Mouse (Mus musculus): ENCODE results near the gene Hdac10. TPM values are rescaled to one million over a fixed set of nuclear protein-coding genes. Genes with fewer than 3 reads are reported as not detected.

The Hdac10 gene
- polyA plus RNA-seq, 1 experiment from 2014 or later: 20.3 TPM

DNA sequence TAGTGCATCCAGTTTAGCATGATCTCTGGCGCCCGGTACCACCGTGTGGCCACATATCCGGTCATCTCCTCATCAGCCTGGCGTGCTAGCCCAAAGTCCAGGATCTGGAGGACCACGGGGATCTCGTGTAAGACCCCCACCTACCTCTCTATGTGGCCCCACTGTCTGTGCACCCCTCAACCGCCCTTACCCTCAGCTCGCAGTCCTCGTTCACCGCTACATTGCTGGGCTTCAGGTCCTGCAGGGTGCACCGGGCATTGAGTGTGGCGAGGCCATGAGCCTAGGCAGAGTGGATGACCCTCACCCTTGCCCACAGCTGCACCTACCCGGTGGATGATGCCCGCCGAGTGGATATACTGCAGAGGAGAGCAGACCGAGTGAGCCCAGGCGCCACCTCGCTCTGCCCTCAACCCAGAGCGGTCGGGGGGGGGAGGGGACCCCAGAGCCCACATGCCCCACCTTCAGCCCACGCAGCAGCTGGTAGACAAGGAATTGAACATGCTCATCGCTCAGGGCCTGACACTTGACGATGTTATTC lies 17.4 kb upstream of the Hdac10 start:
- peak overlapping the region; percentile 79 for H3K4me2 ChIP-seq (ENCODE audit: low read length)
- 83% methylated on average over 24 of the region's 24 CpGs for WGBS
- no peak for ATAC-seq (ENCODE audit: low FRiP score, low TSS enrichment)
- no peak overlapping the region; the same call in 1 of the 2 replicates for H3K9ac ChIP-seq (replicated peaks; ENCODE audit: low read length)
- no peaks in the 10 kb centered on the region for H3K9me3 ChIP-seq (ENCODE audit: control insufficient read depth, low read length)
- peak overlapping the region; percentile 73 for H3K4me3 ChIP-seq (replicated peaks; ENCODE audit: low read depth, low read length)
- no peak for DNase-seq
- H3K4me1 ChIP-seq (ENCODE audit: control insufficient read depth, insufficient read depth, low read length): peaks cover 36% of the 10 kb centered on the region
- no peaks in the 10 kb centered on the region for H3K27me3 ChIP-seq (ENCODE audit: control insufficient read depth, insufficient read depth, low read length)
- H3K27ac ChIP-seq (replicated peaks; ENCODE audit: low read depth, low read length): no peak overlapping the region
- peaks cover 34% of the 10 kb centered on the region for H3K36me3 ChIP-seq (ENCODE audit: control insufficient read depth, insufficient read depth, low read length)

DNA sequence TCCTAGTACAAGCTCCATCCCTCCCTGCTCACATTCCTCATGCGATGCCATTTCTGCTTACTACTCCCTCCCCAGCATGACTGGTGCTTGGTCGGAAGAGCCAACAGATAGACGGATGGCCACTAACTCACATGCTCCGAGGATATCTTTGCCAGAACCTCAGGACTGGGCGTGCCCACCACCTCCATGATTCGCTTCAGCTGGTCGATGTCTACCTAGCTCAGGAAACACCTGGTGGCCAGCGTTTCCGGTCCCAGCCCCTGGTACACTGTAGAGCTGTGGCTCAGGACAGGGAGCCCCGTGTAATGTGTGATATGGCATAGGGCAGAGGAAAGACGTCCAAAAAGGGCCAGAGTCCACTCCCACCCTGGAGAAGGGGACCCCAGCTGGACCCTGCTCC lies 16.5 kb upstream of the Hdac10 start:
- Histone ChIP-seq H3K27ac (replicated peaks; ENCODE audit: low read depth, low read length) (no peak overlapping the region), H3K36me3 (ENCODE audit: control insufficient read depth, insufficient read depth, low read length) (peaks cover 34% of the 10 kb centered on the region), H3K4me3 (replicated peaks; ENCODE audit: low read depth, low read length) (no peak overlapping the region), H3K27me3 (ENCODE audit: control insufficient read depth, insufficient read depth, low read length) (no peaks in the 10 kb centered on the region), H3K4me2 (ENCODE audit: low read length) (no peak overlapping the region), H3K9ac (replicated peaks; ENCODE audit: low read length) (no peak overlapping the region), H3K4me1 (ENCODE audit: control insufficient read depth, insufficient read depth, low read length) (peaks cover 40% of the 10 kb centered on the region), H3K9me3 (ENCODE audit: control insufficient read depth, low read length) (no peaks in the 10 kb centered on the region)
- 94% methylated on average over 11 of the region's 11 CpGs for WGBS
- DNase-seq (no peak), ATAC-seq (ENCODE audit: low FRiP score, low TSS enrichment) (no peak)

- no peak for ATAC-seq (ENCODE audit: low FRiP score, low TSS enrichment)
- 79% methylated on average over 2 of the region's 2 CpGs for WGBS
- H3K36me3 ChIP-seq (ENCODE audit: control insufficient read depth, insufficient read depth, low read length): peaks cover 34% of the 10 kb centered on the region
- no peak overlapping the region for H3K4me3 ChIP-seq (replicated peaks; ENCODE audit: low read depth, low read length)
- no peaks in the 10 kb centered on the region for H3K27me3 ChIP-seq (ENCODE audit: control insufficient read depth, insufficient read depth, low read length)
- peaks cover 36% of the 10 kb centered on the region for H3K4me1 ChIP-seq (ENCODE audit: control insufficient read depth, insufficient read depth, low read length)
- no peak overlapping the region for H3K9ac ChIP-seq (replicated peaks; ENCODE audit: low read length)
- no peaks in the 10 kb centered on the region for H3K9me3 ChIP-seq (ENCODE audit: control insufficient read depth, low read length)
- no peak for DNase-seq
- H3K27ac ChIP-seq (replicated peaks; ENCODE audit: low read depth, low read length): no peak overlapping the region
- H3K4me2 ChIP-seq (ENCODE audit: low read length): no peak overlapping the region
Observed at GRCm38 (mm10) chr15:89143134-89143533, 14.6 kb upstream of the Hdac10 start.

- H3K27me3 ChIP-seq (ENCODE audit: control insufficient read depth, insufficient read depth, low read length): no peaks in the 10 kb centered on the region
- peaks cover 34% of the 10 kb centered on the region for H3K36me3 ChIP-seq (ENCODE audit: control insufficient read depth, insufficient read depth, low read length)
Observed at GRCm38 (mm10) chr15:89141905-89142304, 13.4 kb upstream of the Hdac10 start.

DNA sequence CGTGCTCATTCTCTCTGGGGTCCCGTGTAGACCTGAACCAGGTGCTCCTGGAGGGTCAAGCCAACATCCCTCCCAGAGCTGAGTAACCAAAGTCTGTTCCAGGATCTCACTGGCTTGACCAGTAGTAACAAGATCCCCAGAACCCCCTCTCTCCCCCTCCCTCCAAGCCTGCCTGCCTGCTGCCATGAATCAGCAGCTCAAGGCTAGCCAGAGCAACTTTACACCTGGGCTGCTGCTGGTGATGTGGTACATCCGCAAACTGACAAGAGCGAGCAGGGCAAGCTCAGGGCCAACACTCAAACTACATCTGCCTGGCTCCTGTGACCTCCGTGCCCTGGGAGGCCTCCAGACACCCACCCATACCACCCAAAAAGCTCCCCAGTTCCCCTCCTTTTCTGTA lies 12.9 kb upstream of the Hdac10 start:
- 35% methylated on average over 5 of the region's 5 CpGs for WGBS
- Histone ChIP-seq H3K27me3 (ENCODE audit: control insufficient read depth, insufficient read depth, low read length) (no peaks in the 10 kb centered on the region), H3K4me1 (ENCODE audit: control insufficient read depth, insufficient read depth, low read length) (peaks cover 19% of the 10 kb centered on the region), H3K27ac (replicated peaks; ENCODE audit: low read depth, low read length) (no peak overlapping the region), H3K9ac (replicated peaks; ENCODE audit: low read length) (no peak overlapping the region), H3K9me3 (ENCODE audit: control insufficient read depth, low read length) (no peaks in the 10 kb centered on the region), H3K36me3 (ENCODE audit: control insufficient read depth, insufficient read depth, low read length) (peaks cover 34% of the 10 kb centered on the region), H3K4me2 (ENCODE audit: low read length) (peak overlapping the region; percentile 98; the same call in 1 of the 2 replicates), H3K4me3 (replicated peaks; ENCODE audit: low read depth, low read length) (no peak overlapping the region)
- DNase-seq (no peak), ATAC-seq (ENCODE audit: low FRiP score, low TSS enrichment) (no peak)

More at GRCm38 (mm10) chr15:89141905-89142304, 13.4 kb upstream of the Hdac10 start:
- H3K9me3 ChIP-seq (ENCODE audit: control insufficient read depth, low read length): no peaks in the 10 kb centered on the region
- H3K4me2 ChIP-seq (ENCODE audit: low read length): no peak overlapping the region
- 80% methylated on average over 4 of the region's 4 CpGs for WGBS
- DNase-seq (no peak), ATAC-seq (ENCODE audit: low FRiP score, low TSS enrichment) (no peak)
- H3K27ac ChIP-seq (replicated peaks; ENCODE audit: low read depth, low read length): no peak overlapping the region
- peaks cover 24% of the 10 kb centered on the region for H3K4me1 ChIP-seq (ENCODE audit: control insufficient read depth, insufficient read depth, low read length)
- no peak overlapping the region for H3K9ac ChIP-seq (replicated peaks; ENCODE audit: low read length)
- H3K4me3 ChIP-seq (replicated peaks; ENCODE audit: low read depth, low read length): no peak overlapping the region

DNA sequence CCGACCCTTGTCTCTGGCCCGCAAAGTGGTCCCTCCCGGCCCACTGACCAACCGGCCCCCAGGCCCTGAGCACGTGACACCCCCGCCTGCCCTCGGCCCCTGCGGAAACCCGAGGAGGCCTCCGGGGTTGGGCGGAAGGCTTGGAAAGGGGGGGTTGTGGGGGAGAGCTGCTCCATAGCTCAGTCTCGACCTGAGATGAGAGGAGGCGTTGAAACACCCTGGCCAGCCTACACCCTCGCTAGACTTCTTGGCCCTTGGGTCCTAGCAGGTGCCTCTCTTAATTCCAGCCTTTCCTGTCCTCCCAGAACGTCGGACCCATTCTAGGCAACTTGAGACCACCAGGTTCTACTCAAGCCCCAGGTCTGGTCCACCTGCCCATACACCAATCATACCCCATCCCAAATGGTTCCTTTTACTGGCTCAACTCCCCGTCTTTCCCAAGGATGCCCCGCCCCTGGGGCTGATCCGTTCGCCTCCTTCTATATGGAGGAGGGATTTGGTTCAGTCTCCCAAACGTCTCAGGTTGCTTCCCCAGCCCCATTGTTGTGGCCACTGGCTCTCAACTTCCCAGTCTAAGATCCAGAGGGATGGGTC lies 12.3 kb upstream of the Hdac10 start, which contains the start of gene Mapk12:
Mapk12 (minus strand) TSS at position 45 of the 594 bp plus-strand sequence.
- Histone ChIP-seq H3K36me3 (ENCODE audit: control insufficient read depth, insufficient read depth, low read length) (peaks cover 33% of the 10 kb centered on the region), H3K9me3 (ENCODE audit: control insufficient read depth, low read length) (no peaks in the 10 kb centered on the region), H3K4me1 (ENCODE audit: control insufficient read depth, insufficient read depth, low read length) (peaks cover 18% of the 10 kb centered on the region), H3K4me3 (replicated peaks; ENCODE audit: low read depth, low read length) (peak within 1 kb of the TSS; percentile 44), H3K27me3 (ENCODE audit: control insufficient read depth, insufficient read depth, low read length) (no peaks in the 10 kb centered on the region), H3K27ac (replicated peaks; ENCODE audit: low read depth, low read length) (no peak within 1 kb of the TSS), H3K4me2 (ENCODE audit: low read length) (peak within 1 kb of the TSS; percentile 98), H3K9ac (replicated peaks; ENCODE audit: low read length) (peak within 1 kb of the TSS; percentile 58)
- under 1% methylated on average over 21 of the region's 21 CpGs for WGBS
- peak; percentile 39 for DNase-seq
- peak; percentile 59; the same call in 1 of the 2 replicates for ATAC-seq (ENCODE audit: low FRiP score, low TSS enrichment)

DNA sequence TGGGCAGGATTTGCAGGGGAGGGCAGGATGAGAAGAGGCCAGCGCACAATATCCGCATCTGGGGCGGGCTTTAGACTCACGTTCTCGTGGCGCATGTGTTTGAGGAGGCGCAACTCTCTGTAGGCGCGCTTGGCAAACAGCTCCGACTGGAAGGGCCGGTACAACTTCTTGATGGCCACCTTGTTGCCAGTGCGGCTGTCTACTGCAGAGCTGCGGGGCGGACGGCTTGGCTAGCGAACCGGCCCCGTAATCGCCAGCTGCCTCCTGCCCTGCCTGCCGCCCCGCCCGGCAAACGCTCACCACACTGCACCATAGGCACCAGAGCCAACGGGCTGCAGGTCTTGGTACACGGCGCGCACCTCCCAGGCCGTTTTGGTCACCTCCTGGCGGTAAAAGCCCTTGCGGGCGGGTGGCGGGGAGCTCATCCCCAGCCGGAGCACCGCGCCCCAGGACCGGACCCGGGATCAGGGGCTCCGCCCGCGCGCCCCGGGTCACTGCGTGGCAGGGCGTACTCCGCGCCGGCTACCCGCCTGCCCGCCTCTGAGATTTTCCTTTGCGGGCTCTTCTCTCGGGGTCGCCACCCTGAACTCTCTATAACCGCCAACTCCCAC lies 11.7 kb upstream of the Hdac10 start:
- no peak overlapping the region for H3K27ac ChIP-seq (replicated peaks; ENCODE audit: low read depth, low read length)
- peak overlapping the region; percentile 58 for H3K9ac ChIP-seq (replicated peaks; ENCODE audit: low read length)
- no peaks in the 10 kb centered on the region for H3K27me3 ChIP-seq (ENCODE audit: control insufficient read depth, insufficient read depth, low read length)
- no peaks in the 10 kb centered on the region for H3K9me3 ChIP-seq (ENCODE audit: control insufficient read depth, low read length)
- peaks cover 18% of the 10 kb centered on the region for H3K4me1 ChIP-seq (ENCODE audit: control insufficient read depth, insufficient read depth, low read length)
- under 1% methylated on average over 53 of the region's 53 CpGs for WGBS
- ATAC-seq (ENCODE audit: low FRiP score, low TSS enrichment) (peak; percentile 46; the same call in 1 of the 2 replicates), DNase-seq (peak; percentile 56)
- H3K4me2 ChIP-seq (ENCODE audit: low read length): peak overlapping the region; percentile 98
- H3K36me3 ChIP-seq (ENCODE audit: control insufficient read depth, insufficient read depth, low read length): peaks cover 27% of the 10 kb centered on the region
- H3K4me3 ChIP-seq (replicated peaks; ENCODE audit: low read depth, low read length): peak overlapping the region; percentile 44

GRCm38 (mm10) chr15:89138531-89138930 lies 10.0 kb upstream of the Hdac10 start:
- Histone ChIP-seq H3K9me3 (ENCODE audit: control insufficient read depth, low read length) (no peaks in the 10 kb centered on the region), H3K36me3 (ENCODE audit: control insufficient read depth, insufficient read depth, low read length) (peaks cover 12% of the 10 kb centered on the region), H3K4me2 (ENCODE audit: low read length) (no peak overlapping the region), H3K27ac (replicated peaks; ENCODE audit: low read depth, low read length) (no peak overlapping the region), H3K4me3 (replicated peaks; ENCODE audit: low read depth, low read length) (no peak overlapping the region), H3K9ac (replicated peaks; ENCODE audit: low read length) (no peak overlapping the region), H3K4me1 (ENCODE audit: control insufficient read depth, insufficient read depth, low read length) (peaks cover 18% of the 10 kb centered on the region), H3K27me3 (ENCODE audit: control insufficient read depth, insufficient read depth, low read length) (no peaks in the 10 kb centered on the region)
- 93% methylated on average over 6 of the region's 6 CpGs for WGBS
- ATAC-seq (ENCODE audit: low FRiP score, low TSS enrichment) (no peak), DNase-seq (no peak)

- no peak overlapping the region for H3K4me3 ChIP-seq (replicated peaks; ENCODE audit: low read depth, low read length)
- peaks cover 18% of the 10 kb centered on the region for H3K4me1 ChIP-seq (ENCODE audit: control insufficient read depth, insufficient read depth, low read length)
- H3K9me3 ChIP-seq (ENCODE audit: control insufficient read depth, low read length): no peaks in the 10 kb centered on the region
- peaks cover 6% of the 10 kb centered on the region for H3K36me3 ChIP-seq (ENCODE audit: control insufficient read depth, insufficient read depth, low read length)
- no peak overlapping the region for H3K9ac ChIP-seq (replicated peaks; ENCODE audit: low read length)
- WGBS: 91% methylated on average over 7 of the region's 7 CpGs
- no peak overlapping the region for H3K27ac ChIP-seq (replicated peaks; ENCODE audit: low read depth, low read length)
- ATAC-seq (ENCODE audit: low FRiP score, low TSS enrichment): no peak
- no peak for DNase-seq
- H3K27me3 ChIP-seq (ENCODE audit: control insufficient read depth, insufficient read depth, low read length): no peaks in the 10 kb centered on the region
- H3K4me2 ChIP-seq (ENCODE audit: low read length): no peak overlapping the region
Observed at GRCm38 (mm10) chr15:89138046-89138405, 9.5 kb upstream of the Hdac10 start.
